Mouse (Mus musculus): ENCODE data around the gene Slc9b1. TPM values are rescaled to one million over a fixed set of nuclear protein-coding genes. Genes with fewer than 3 reads are reported as not detected.

Gene Slc9b1
- polyA plus RNA-seq, 1 experiment from 2014 or later: 0.15 TPM

GRCm38 (mm10) chr3:135397112-135397511 is 49.3 kb downstream of the Slc9b1 start:
- ATAC-seq (ENCODE audit: insufficient number of reproducible peaks, low FRiP score, low TSS enrichment, low read depth) (no peak), DNase-seq (ENCODE audit: low spot score) (no peak)
- H3K4me3 ChIP-seq (ENCODE audit: low read depth, low read length): no peak overlapping the region
- H3K27me3 ChIP-seq (ENCODE audit: control insufficient read depth, insufficient read depth, low read length): no peaks in the 10 kb centered on the region
- no peaks in the 10 kb centered on the region for H3K36me3 ChIP-seq (ENCODE audit: control insufficient read depth, insufficient read depth, low read length)
- no peak overlapping the region for H3K27ac ChIP-seq (replicated peaks; ENCODE audit: low read depth, low read length)
- H3K9me3 ChIP-seq (ENCODE audit: control insufficient read depth, low read length): no peaks in the 10 kb centered on the region
- no peaks in the 10 kb centered on the region for H3K4me1 ChIP-seq (ENCODE audit: control insufficient read depth, insufficient read depth, low read length)
- H3K4me2 ChIP-seq (ENCODE audit: low read depth, severe bottlenecking): no peak overlapping the region
- H3K9ac ChIP-seq (ENCODE audit: low read length): no peak overlapping the region

- no peaks in the 10 kb centered on the region for H3K36me3 ChIP-seq (ENCODE audit: control insufficient read depth, insufficient read depth, low read length)
- WGBS: 12% methylated on average over 10 of the region's 10 CpGs
- ATAC-seq (ENCODE audit: insufficient number of reproducible peaks, low FRiP score, low TSS enrichment, low read depth): peak; percentile 59
Observed at GRCm38 (mm10) chr3:135402201-135402658, 54.4 kb downstream of the Slc9b1 start.

GRCm38 (mm10) chr3:135403211-135403610 is 55.4 kb downstream of the Slc9b1 start:
- no peaks in the 10 kb centered on the region for H3K9me3 ChIP-seq (ENCODE audit: control insufficient read depth, low read length)
- no peak overlapping the region for H3K27ac ChIP-seq (replicated peaks; ENCODE audit: low read depth, low read length)
- ATAC-seq (ENCODE audit: insufficient number of reproducible peaks, low FRiP score, low TSS enrichment, low read depth) (no peak), DNase-seq (ENCODE audit: low spot score) (no peak)
- WGBS: 91% methylated on average over 9 of the region's 9 CpGs
- no peaks in the 10 kb centered on the region for H3K4me1 ChIP-seq (ENCODE audit: control insufficient read depth, insufficient read depth, low read length)
- H3K4me3 ChIP-seq (ENCODE audit: low read depth, low read length): no peak overlapping the region
- no peaks in the 10 kb centered on the region for H3K36me3 ChIP-seq (ENCODE audit: control insufficient read depth, insufficient read depth, low read length)
- no peaks in the 10 kb centered on the region for H3K27me3 ChIP-seq (ENCODE audit: control insufficient read depth, insufficient read depth, low read length)
- H3K4me2 ChIP-seq (ENCODE audit: low read depth, severe bottlenecking): no peak overlapping the region
- H3K9ac ChIP-seq (ENCODE audit: low read length): no peak overlapping the region

More at GRCm38 (mm10) chr3:135402201-135402658, 54.4 kb downstream of the Slc9b1 start:
- no peak overlapping the region for H3K27ac ChIP-seq (replicated peaks; ENCODE audit: low read depth, low read length)
- DNase-seq (ENCODE audit: low spot score): peak; percentile 91
- H3K27me3 ChIP-seq (ENCODE audit: control insufficient read depth, insufficient read depth, low read length): no peaks in the 10 kb centered on the region
- H3K4me3 ChIP-seq (ENCODE audit: low read depth, low read length): no peak overlapping the region
- H3K4me2 ChIP-seq (ENCODE audit: low read depth, severe bottlenecking): no peak overlapping the region
- no peaks in the 10 kb centered on the region for H3K4me1 ChIP-seq (ENCODE audit: control insufficient read depth, insufficient read depth, low read length)
- no peak overlapping the region for H3K9ac ChIP-seq (ENCODE audit: low read length)
- no peaks in the 10 kb centered on the region for H3K9me3 ChIP-seq (ENCODE audit: control insufficient read depth, low read length)

- Histone ChIP-seq H3K9ac (ENCODE audit: low read length) (no peak overlapping the region), H3K4me1 (ENCODE audit: control insufficient read depth, insufficient read depth, low read length) (no peaks in the 10 kb centered on the region), H3K4me2 (ENCODE audit: low read depth, severe bottlenecking) (no peak overlapping the region), H3K4me3 (ENCODE audit: low read depth, low read length) (no peak overlapping the region), H3K9me3 (ENCODE audit: control insufficient read depth, low read length) (no peaks in the 10 kb centered on the region), H3K27me3 (ENCODE audit: control insufficient read depth, insufficient read depth, low read length) (no peaks in the 10 kb centered on the region), H3K36me3 (ENCODE audit: control insufficient read depth, insufficient read depth, low read length) (0 out of 2 replicates have a peak, but pooled peaks cover 2% of the 10 kb centered on the region), H3K27ac (replicated peaks; ENCODE audit: low read depth, low read length) (no peak overlapping the region)
- no peak for ATAC-seq (ENCODE audit: insufficient number of reproducible peaks, low FRiP score, low TSS enrichment, low read depth)
- DNase-seq (ENCODE audit: low spot score): no peak
- 74% methylated on average over 5 of the region's 5 CpGs for WGBS
Observed at GRCm38 (mm10) chr3:135403856-135404255, 56.0 kb downstream of the Slc9b1 start.

GRCm38 (mm10) chr3:135404599-135404998 is 56.8 kb downstream of the Slc9b1 start:
- DNase-seq (ENCODE audit: low spot score) (no peak), ATAC-seq (ENCODE audit: insufficient number of reproducible peaks, low FRiP score, low TSS enrichment, low read depth) (no peak)
- Histone ChIP-seq H3K4me2 (ENCODE audit: low read depth, severe bottlenecking) (no peak overlapping the region), H3K27me3 (ENCODE audit: control insufficient read depth, insufficient read depth, low read length) (no peaks in the 10 kb centered on the region), H3K9me3 (ENCODE audit: control insufficient read depth, low read length) (no peaks in the 10 kb centered on the region), H3K9ac (ENCODE audit: low read length) (no peak overlapping the region), H3K4me1 (ENCODE audit: control insufficient read depth, insufficient read depth, low read length) (no peaks in the 10 kb centered on the region), H3K4me3 (ENCODE audit: low read depth, low read length) (no peak overlapping the region), H3K36me3 (ENCODE audit: control insufficient read depth, insufficient read depth, low read length) (peaks cover 5% of the 10 kb centered on the region; the same call in 1 of the 2 replicates), H3K27ac (replicated peaks; ENCODE audit: low read depth, low read length) (no peak overlapping the region)
- 79% methylated on average over 4 of the region's 4 CpGs for WGBS

GRCm38 (mm10) chr3:135407351-135407750 is 59.5 kb downstream of the Slc9b1 start:
- Histone ChIP-seq H3K4me3 (ENCODE audit: low read depth, low read length) (no peak overlapping the region), H3K27ac (replicated peaks; ENCODE audit: low read depth, low read length) (no peak overlapping the region), H3K36me3 (ENCODE audit: control insufficient read depth, insufficient read depth, low read length) (peaks cover 6% of the 10 kb centered on the region; the same call in 1 of the 2 replicates), H3K4me2 (ENCODE audit: low read depth, severe bottlenecking) (no peak overlapping the region), H3K9me3 (ENCODE audit: control insufficient read depth, low read length) (no peaks in the 10 kb centered on the region), H3K9ac (ENCODE audit: low read length) (no peak overlapping the region), H3K27me3 (ENCODE audit: control insufficient read depth, insufficient read depth, low read length) (no peaks in the 10 kb centered on the region), H3K4me1 (ENCODE audit: control insufficient read depth, insufficient read depth, low read length) (no peaks in the 10 kb centered on the region)
- ATAC-seq (ENCODE audit: insufficient number of reproducible peaks, low FRiP score, low TSS enrichment, low read depth): no peak
- no peak for DNase-seq (ENCODE audit: low spot score)
- WGBS: 87% methylated on average over 9 of the region's 9 CpGs

GRCm38 (mm10) chr3:135409219-135409618 is 61.4 kb downstream of the Slc9b1 start:
- WGBS: 94% methylated on average over 5 of the region's 5 CpGs
- H3K4me3 ChIP-seq (ENCODE audit: low read depth, low read length): no peak overlapping the region
- peaks cover 6% of the 10 kb centered on the region; the same call in 1 of the 2 replicates for H3K36me3 ChIP-seq (ENCODE audit: control insufficient read depth, insufficient read depth, low read length)
- ATAC-seq (ENCODE audit: insufficient number of reproducible peaks, low FRiP score, low TSS enrichment, low read depth): no peak
- no peaks in the 10 kb centered on the region for H3K27me3 ChIP-seq (ENCODE audit: control insufficient read depth, insufficient read depth, low read length)
- no peaks in the 10 kb centered on the region for H3K9me3 ChIP-seq (ENCODE audit: control insufficient read depth, low read length)
- H3K9ac ChIP-seq (ENCODE audit: low read length): no peak overlapping the region
- DNase-seq (ENCODE audit: low spot score): no peak
- H3K27ac ChIP-seq (replicated peaks; ENCODE audit: low read depth, low read length): no peak overlapping the region
- H3K4me2 ChIP-seq (ENCODE audit: low read depth, severe bottlenecking): no peak overlapping the region
- H3K4me1 ChIP-seq (ENCODE audit: control insufficient read depth, insufficient read depth, low read length): no peaks in the 10 kb centered on the region

- H3K9ac ChIP-seq (ENCODE audit: low read length): no peak overlapping the region
- H3K4me2 ChIP-seq (ENCODE audit: low read depth, severe bottlenecking): no peak overlapping the region
- 92% methylated on average over 12 of the region's 12 CpGs for WGBS
- no peak overlapping the region for H3K4me3 ChIP-seq (ENCODE audit: low read depth, low read length)
- H3K27ac ChIP-seq (replicated peaks; ENCODE audit: low read depth, low read length): no peak overlapping the region
- no peaks in the 10 kb centered on the region for H3K4me1 ChIP-seq (ENCODE audit: control insufficient read depth, insufficient read depth, low read length)
- H3K36me3 ChIP-seq (ENCODE audit: control insufficient read depth, insufficient read depth, low read length): peaks cover 6% of the 10 kb centered on the region; the same call in 1 of the 2 replicates
- H3K9me3 ChIP-seq (ENCODE audit: control insufficient read depth, low read length): no peaks in the 10 kb centered on the region
- no peak for ATAC-seq (ENCODE audit: insufficient number of reproducible peaks, low FRiP score, low TSS enrichment, low read depth)
- DNase-seq (ENCODE audit: low spot score): no peak
- no peaks in the 10 kb centered on the region for H3K27me3 ChIP-seq (ENCODE audit: control insufficient read depth, insufficient read depth, low read length)
Observed at GRCm38 (mm10) chr3:135411056-135411455, 63.2 kb downstream of the Slc9b1 start.

GRCm38 (mm10) chr3:135411824-135412223 is 64.0 kb downstream of the Slc9b1 start:
- Histone ChIP-seq H3K27ac (replicated peaks; ENCODE audit: low read depth, low read length) (no peak overlapping the region), H3K4me3 (ENCODE audit: low read depth, low read length) (no peak overlapping the region), H3K9ac (ENCODE audit: low read length) (no peak overlapping the region), H3K9me3 (ENCODE audit: control insufficient read depth, low read length) (no peaks in the 10 kb centered on the region), H3K4me2 (ENCODE audit: low read depth, severe bottlenecking) (no peak overlapping the region), H3K27me3 (ENCODE audit: control insufficient read depth, insufficient read depth, low read length) (no peaks in the 10 kb centered on the region), H3K4me1 (ENCODE audit: control insufficient read depth, insufficient read depth, low read length) (no peaks in the 10 kb centered on the region), H3K36me3 (ENCODE audit: control insufficient read depth, insufficient read depth, low read length) (peaks cover 8% of the 10 kb centered on the region; the same call in 1 of the 2 replicates)
- ATAC-seq (ENCODE audit: insufficient number of reproducible peaks, low FRiP score, low TSS enrichment, low read depth): no peak
- 86% methylated on average over 9 of the region's 9 CpGs for WGBS
- DNase-seq (ENCODE audit: low spot score): no peak

Measured in limb, embryonic 11.5 days (tissue).